Mouse (Mus musculus) layer of hippocampus, adult 9-11 months (tissue): Measurements from ENCODE around the gene E330014E10Rik.
"Not testable (repeated sequence)": the region's sequence is repeated elsewhere in the genome, so short reads cannot be mapped to it uniquely, and the experiment has no call there.

Experiments used
- DNase-seq: peaks from one replicate; pipeline ENCODE4 v3.0.0; 2022

Gene E330014E10Rik

DNA sequence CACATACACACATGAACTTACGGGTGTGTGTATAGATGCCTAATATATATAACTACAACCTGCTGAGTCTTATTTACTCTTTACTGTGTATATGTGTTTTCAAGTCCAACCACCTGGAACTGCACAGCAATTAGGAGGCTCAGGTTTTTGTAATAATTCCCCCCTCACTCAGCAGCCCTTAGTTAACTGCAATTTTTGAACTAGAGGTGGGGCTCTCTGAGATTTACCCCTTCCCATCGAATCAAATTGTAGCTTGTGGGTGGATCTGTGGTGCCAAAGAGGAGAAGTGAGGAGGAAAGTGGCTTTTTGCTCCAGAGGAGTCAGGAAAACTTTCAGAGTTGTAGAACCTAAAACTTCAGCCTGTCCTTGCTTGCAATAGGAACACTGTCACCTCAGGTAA lies at the start of gene E330014E10Rik:
TSS of gene E330014E10Rik (plus strand) at position 301 of the 400 bp plus-strand sequence.
- not testable (repeated sequence) for DNase-seq

DNA sequence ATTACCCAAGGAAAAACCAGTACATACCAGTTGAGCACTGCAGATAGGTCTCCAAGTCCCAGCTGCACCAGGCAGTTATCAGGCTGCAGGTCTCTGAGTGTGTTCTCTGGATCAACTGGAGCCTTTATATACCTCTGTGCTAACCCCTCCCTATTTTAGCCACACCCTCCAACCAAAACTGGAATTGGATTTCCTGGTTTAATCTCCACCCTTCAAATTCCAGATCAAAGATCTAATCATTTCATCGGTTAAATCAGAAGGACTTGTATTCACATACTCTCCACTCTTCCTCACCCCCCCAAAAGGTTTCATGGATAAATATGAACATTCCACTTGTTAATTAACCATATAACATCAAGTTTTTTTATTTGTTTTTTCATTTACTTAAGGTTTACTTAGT lies 39.7 kb upstream of the E330014E10Rik start, which contains the start of gene Gm7978:
TSS of gene Gm7978 (minus strand) at position 101 of the 400 bp plus-strand sequence.
- not testable (repeated sequence) for DNase-seq

DNA sequence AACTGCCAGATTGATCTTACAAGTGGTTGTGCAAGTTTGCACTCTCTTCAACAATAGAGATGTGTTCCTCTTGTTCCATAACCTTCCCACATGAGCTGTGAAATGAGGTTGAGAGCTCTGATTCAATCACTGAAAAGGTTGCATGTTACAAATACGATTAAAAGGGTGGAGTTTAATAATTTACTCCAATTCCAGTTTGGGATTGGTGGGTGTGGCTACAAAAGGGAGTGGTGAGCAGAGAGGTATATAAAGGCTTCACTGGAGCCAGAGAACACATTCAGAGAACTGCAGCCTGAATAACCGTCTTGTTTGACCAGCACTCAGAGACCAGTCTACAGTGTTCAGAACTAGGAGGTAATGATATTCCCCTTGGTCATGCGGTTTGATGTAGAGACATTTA lies 34.1 kb upstream of the E330014E10Rik start, which contains the start of gene Gm7982:
TSS of gene Gm7982 (plus strand) at position 301 of the 400 bp plus-strand sequence.
- DNase-seq = not testable (repeated sequence)

DNA sequence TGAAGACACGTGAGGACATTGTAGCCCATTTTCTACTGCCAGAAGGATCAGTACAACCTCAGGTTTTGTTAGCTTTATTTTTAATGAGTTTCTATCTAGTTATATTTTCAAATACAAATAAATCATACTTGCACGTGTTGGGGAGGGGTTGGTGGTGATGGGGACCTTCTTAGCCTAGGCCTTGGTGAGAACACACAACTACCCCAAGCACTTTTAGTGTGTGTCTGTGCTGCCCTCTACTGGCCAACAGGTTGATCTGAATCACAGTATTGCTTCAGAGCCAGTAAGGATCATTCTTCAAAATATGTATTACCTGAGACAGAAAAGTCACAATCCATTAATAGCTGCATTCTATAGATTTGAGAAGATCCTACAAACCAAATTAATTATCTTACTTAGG lies 35.1 kb downstream of the E330014E10Rik start:
- DNase-seq = not testable (repeated sequence)

DNA sequence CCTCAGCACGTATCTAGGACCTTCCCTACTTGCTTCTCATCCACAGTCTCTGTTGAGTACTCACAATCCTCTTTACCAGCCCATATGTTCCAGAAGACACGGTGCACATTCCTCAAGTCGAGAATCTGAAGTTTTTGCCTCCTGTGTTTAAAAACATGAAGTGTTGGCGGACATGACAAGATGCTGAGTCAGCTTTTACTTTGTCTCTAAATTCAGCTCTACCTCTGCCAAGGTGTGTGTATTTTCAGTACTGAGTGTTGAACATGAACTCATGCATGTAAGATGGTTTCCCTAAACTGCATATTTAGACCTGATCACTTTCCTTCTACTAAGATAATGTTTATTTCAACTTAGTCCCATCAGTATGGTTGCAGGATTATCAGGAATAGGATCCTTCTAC lies 60.8 kb downstream of the E330014E10Rik start:
- DNase-seq = no peak

DNA sequence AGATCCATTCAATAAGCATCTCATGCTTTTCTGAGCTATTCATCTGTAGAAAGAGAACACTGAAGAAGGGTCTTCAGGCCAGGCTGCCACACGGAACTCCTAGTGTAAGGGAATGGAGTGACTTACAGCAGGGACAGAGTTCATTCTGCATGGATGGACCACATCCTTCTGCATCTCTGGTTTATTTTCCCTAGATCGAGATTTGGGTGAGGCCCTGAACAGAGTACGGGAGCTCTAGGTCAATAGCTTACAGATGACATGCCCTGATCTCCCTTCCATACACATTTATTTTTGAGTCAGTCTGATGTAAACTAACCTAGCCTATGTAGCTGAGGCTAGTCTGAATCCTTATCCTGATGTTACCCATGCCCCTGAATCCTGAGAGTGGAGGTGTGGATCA lies 78.2 kb downstream of the E330014E10Rik start:
- DNase-seq = no peak
